Mouse (Mus musculus) adrenal gland, postnatal 0 days (tissue): ENCODE measurements around the gene Pif1. TPM values are rescaled to one million over a fixed set of nuclear protein-coding genes. Genes with fewer than 3 reads are reported as not detected.

ENCODE experiments used
- polyA plus RNA-seq: library from polyadenylated mRNA; unstranded; fragments of >200 nt; fragmentation: Nextera tagmentation; extraction: Ambion mirVana; gene quantifications from 2 replicates; pipeline ENCODE4 v1.2.1, GENCODE M21; 2015

Pif1 gene
- polyA plus RNA-seq = 1.6 and 2.4 TPM in 2 replicates

GRCm38 (mm10) chr9:65586406-65587269 is at the start of gene Pif1:
Gene Pif1, plus strand, starts transcription at chr9:65587160.

GRCm38 (mm10) chr9:65579781-65580371 is 7.1 kb upstream of the Pif1 start, which contains the start of gene Plekho2:
Gene Plekho2, minus strand, starts transcription at chr9:65580040.

GRCm38 (mm10) chr9:65629025-65629766 is 42.2 kb downstream of the Pif1 start, which contains the start of gene Rbpms2:
Gene Rbpms2, plus strand, starts transcription at chr9:65629648.

Other genes with a start within 250 kb of the Pif1 start
- 8.5 and 11.2 TPM in 2 replicates for gene Pdcd7, start 241.1 kb upstream of the Pif1 start, polyA plus RNA-seq
- 0.09 and 0.10 TPM in 2 replicates for gene Ubap1l, start 226.1 kb upstream of the Pif1 start, polyA plus RNA-seq
- 0.26 and 0.35 TPM in 2 replicates for gene Kbtbd13, start 195.5 kb upstream of the Pif1 start, polyA plus RNA-seq
- 3.5 and 4.7 TPM in 2 replicates for gene Rasl12, start 188.7 kb upstream of the Pif1 start, polyA plus RNA-seq
- 1.3 TPM in 1 of 2 replicates, not detected in the other for gene Slc51b, start 164.2 kb upstream of the Pif1 start, polyA plus RNA-seq
- gene Mtfmt, start 151.4 kb upstream of the Pif1 start, polyA plus RNA-seq = 11.7 and 17.8 TPM in 2 replicates
- 85.8 and 102 TPM in 2 replicates for gene Spg21, start 126.2 kb upstream of the Pif1 start, polyA plus RNA-seq
- 0.10 TPM in 1 of 2 replicates, not detected in the other for gene Ankdd1a, start 67.0 kb upstream of the Pif1 start, polyA plus RNA-seq
- 21.8 and 32.3 TPM in 2 replicates for gene Plekho2, start 7.1 kb upstream of the Pif1 start, polyA plus RNA-seq
- gene Rbpms2, start 42.5 kb downstream of the Pif1 start, polyA plus RNA-seq = 17.9 and 26.3 TPM in 2 replicates
- gene Oaz2, start 80.8 kb downstream of the Pif1 start, polyA plus RNA-seq = 278 and 284 TPM in 2 replicates
- gene Zfp609, start 240.4 kb downstream of the Pif1 start, polyA plus RNA-seq = 5.1 and 5.5 TPM in 2 replicates